Mouse (Mus musculus): ENCODE data around the gene Pltp.

DNA sequence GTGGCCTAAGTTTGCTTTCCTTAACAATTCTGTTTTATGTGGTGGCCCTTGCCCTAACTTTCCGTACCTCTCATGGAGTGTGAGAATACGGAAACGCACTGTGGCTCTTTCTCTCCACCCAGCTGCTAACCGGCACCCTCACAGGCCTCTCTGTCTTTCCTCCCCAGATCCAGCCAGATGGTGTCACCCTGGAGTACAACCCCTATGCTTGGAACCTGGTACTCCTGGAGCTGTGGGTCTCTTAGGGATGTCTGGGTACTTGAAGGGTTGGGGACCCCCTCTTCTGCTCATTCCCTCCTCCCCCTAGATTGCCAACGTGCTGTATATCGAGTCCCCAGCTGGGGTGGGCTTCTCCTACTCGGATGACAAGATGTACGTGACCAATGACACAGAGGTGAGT lies 23.0 kb downstream of the Pltp start:
- TF ChIP-seq POLR2A (IDR thresholded peaks at IDR 0.05; ENCODE audit: borderline replicate concordance, insufficient read depth, low read length) (no peak), CTCF (IDR thresholded peaks at IDR 0.05; ENCODE audit: borderline replicate concordance, insufficient read depth, low read depth, low read length) (no peak)

All from cerebellum, adult 2 months (tissue).